ENCODE assay signal across 8 mouse cellular contexts in genomic region chr11:43766922-43767648, GRCm38 (mm10). TPM values are rescaled to one million over a fixed set of nuclear protein-coding genes. Genes with fewer than 3 reads are reported as not detected.
A peak's percentile ranks its signal among the peaks of the same experiment; 100 is the strongest.
DNase-seq lines count a peak whose midpoint lies in the region; ATAC-seq and TF ChIP-seq lines count a peak whose summit lies in the region.

No protein-coding gene starts in this region.

- peak overlapping the region; percentile 62 for H3K4me2 ChIP-seq in hindbrain, embryonic 11.5 days (replicated peaks; ENCODE audit: low read depth, low read length)
- peak overlapping the region; percentile 58 for H3K4me2 ChIP-seq in lung, postnatal 0 days (replicated peaks; ENCODE audit: low read depth, low read length)

- peak; percentile 76; the same call in 1 of the 2 replicates for ATAC-seq in hindbrain, embryonic 11.5 days (ENCODE audit: low FRiP score)
- peak; percentile 87 for ATAC-seq in lung, postnatal 0 days

- no peak overlapping the region for H3K27ac ChIP-seq in hindbrain, embryonic 11.5 days (ENCODE audit: low read depth, low read length)
- no peak overlapping the region for H3K27ac ChIP-seq in lung, postnatal 0 days (ENCODE audit: low read length)

- H3K9ac ChIP-seq in hindbrain, embryonic 11.5 days (ENCODE audit: low read depth, low read length): no peak overlapping the region
- no peak overlapping the region for H3K9ac ChIP-seq in lung, postnatal 0 days (replicated peaks; ENCODE audit: low read depth)

- 6% methylated on average over 37 of the region's 37 CpGs for WGBS in hindbrain, embryonic 11.5 days
- WGBS in lung, postnatal 0 days: 5% methylated on average over 37 of the region's 37 CpGs

- H3K36me3 ChIP-seq in hindbrain, embryonic 11.5 days (ENCODE audit: control insufficient read depth, insufficient read depth, low read length): no peaks in the 10 kb centered on the region
- H3K36me3 ChIP-seq in lung, postnatal 0 days (ENCODE audit: insufficient read depth, low read length): no peaks in the 10 kb centered on the region

- peak; percentile 96 for TF ChIP-seq CTCF in lung, postnatal 0 days (IDR thresholded peaks at IDR 0.05)

- no peaks in the 10 kb centered on the region for H3K27me3 ChIP-seq in hindbrain, embryonic 11.5 days (ENCODE audit: control insufficient read depth, insufficient read depth, low read length)
- H3K27me3 ChIP-seq in lung, postnatal 0 days (replicated peaks; ENCODE audit: insufficient read depth, low read length): no peaks in the 10 kb centered on the region

- DNase-seq in NIH3T3 (ENCODE audit: low read depth): peak; percentile 94
- peak; percentile 55 for DNase-seq in cerebellum, adult 9-11 months
- DNase-seq in frontal cortex, adult 2 months (ENCODE audit: extremely low spot score in 1 of 2, low spot score in 1 of 2): peak; percentile 33 to 86
- peak; percentile 90 for DNase-seq in hindbrain, embryonic 11.5 days (ENCODE audit: low spot score)
- DNase-seq in layer of hippocampus, postnatal 10 days (ENCODE audit: low spot score in 2 of 2): peak; percentile 68 to 80
- DNase-seq in lung, postnatal 0 days (ENCODE audit: low spot score): peak; percentile 91
- peak; percentile 49 for DNase-seq in ovary, postnatal 14 days (ENCODE audit: low spot score)
- peak; percentile 84 for DNase-seq in thymus, postnatal 14 days

- peak overlapping the region; percentile 33 for H3K4me3 ChIP-seq in hindbrain, embryonic 11.5 days (ENCODE audit: low read depth, low read length)
- peak overlapping the region; percentile 34 for H3K4me3 ChIP-seq in lung, postnatal 0 days (ENCODE audit: low read depth, low read length)

- H3K9me3 ChIP-seq in hindbrain, embryonic 11.5 days (ENCODE audit: control insufficient read depth, low read length): no peaks in the 10 kb centered on the region
- H3K9me3 ChIP-seq in lung, postnatal 0 days (ENCODE audit: low read length): no peaks in the 10 kb centered on the region

- no peak for TF ChIP-seq EP300 in lung, postnatal 0 days (IDR thresholded peaks at IDR 0.05)

- no peaks in the 10 kb centered on the region for H3K4me1 ChIP-seq in hindbrain, embryonic 11.5 days (replicated peaks; ENCODE audit: control insufficient read depth, insufficient read depth, low read length)
- no peaks in the 10 kb centered on the region for H3K4me1 ChIP-seq in lung, postnatal 0 days (ENCODE audit: insufficient read depth, low read depth, low read length)

RNA-seq across cellular contexts. Expression of gene Ttc1, which starts 19.3 kb away (rescaled TPM):
- polyA plus RNA-seq in frontal cortex, adult 2 months (2012; rRNA removed): 47.0 and 50.5 TPM in 2 replicates
- polyA plus RNA-seq in hindbrain, embryonic 11.5 days (2014; fragmentation: Nextera tagmentation; extraction: Ambion mirVana): 86.2 and 89.5 TPM in 2 replicates
- 10 to 100 TPM; 49.1 to 53.0 TPM for total RNA-seq in layer of hippocampus, postnatal 10 days (2021)
- 53.2 TPM in 2 replicates for polyA plus RNA-seq in lung, postnatal 0 days (2015; fragmentation: Nextera tagmentation; extraction: Ambion mirVana)
